Mouse (Mus musculus): Measurements from ENCODE around the gene Kxd1. TPM values are rescaled to one million over a fixed set of nuclear protein-coding genes. Genes with fewer than 3 reads are reported as not detected.

Gene Kxd1
- polyA plus RNA-seq, 1 experiment from 2014 or later, result 65.8 TPM

GRCm38 (mm10) chr8:70502540-70502939 lies 25.2 kb downstream of the Kxd1 start:
- Histone ChIP-seq H3K9ac (peak overlapping the region; percentile 57), H3K9me3 (no peaks in the 10 kb centered on the region), H3K27ac (replicated peaks) (no peak overlapping the region), H3K36me3 (peaks cover 20% of the 10 kb centered on the region), H3K4me1 (peaks cover 73% of the 10 kb centered on the region), H3K4me2 (peak overlapping the region; percentile 58), H3K4me3 (peak overlapping the region; percentile 29), H3K27me3 (replicated peaks) (peaks cover 66% of the 10 kb centered on the region)
- WGBS, result 34% methylated on average over 12 of the region's 12 CpGs
- no peak for ATAC-seq (ENCODE audit: extremely low read depth, insufficient number of reproducible peaks, low FRiP score, low TSS enrichment)

GRCm38 (mm10) chr8:70501820-70502529 lies 25.8 kb downstream of the Kxd1 start:
- Histone ChIP-seq H3K9ac (peak overlapping the region; percentile 57), H3K4me1 (peaks cover 67% of the 10 kb centered on the region), H3K36me3 (peaks cover 14% of the 10 kb centered on the region), H3K4me3 (peak overlapping the region; percentile 29), H3K27me3 (replicated peaks) (peaks cover 72% of the 10 kb centered on the region), H3K27ac (replicated peaks) (no peak overlapping the region), H3K4me2 (peak overlapping the region; percentile 58), H3K9me3 (no peaks in the 10 kb centered on the region)
- 12% methylated on average over 23 of the region's 23 CpGs for WGBS
- no peak for ATAC-seq (ENCODE audit: extremely low read depth, insufficient number of reproducible peaks, low FRiP score, low TSS enrichment)

GRCm38 (mm10) chr8:70500386-70501301 lies 27.1 kb downstream of the Kxd1 start:
- ATAC-seq (ENCODE audit: extremely low read depth, insufficient number of reproducible peaks, low FRiP score, low TSS enrichment), result peak; percentile 15; the same call in 1 of the 2 replicates
- Histone ChIP-seq H3K9me3 (no peaks in the 10 kb centered on the region), H3K4me2 (peak overlapping the region; percentile 46), H3K9ac (0 out of 2 replicates have a peak overlapping the region, but pooled peaks have one; percentile 1), H3K27ac (replicated peaks) (no peak overlapping the region), H3K36me3 (peaks cover 12% of the 10 kb centered on the region; the same call in 1 of the 2 replicates), H3K4me1 (peaks cover 59% of the 10 kb centered on the region), H3K27me3 (replicated peaks) (peaks cover 85% of the 10 kb centered on the region), H3K4me3 (peak overlapping the region; percentile 9; the same call in 1 of the 2 replicates)
- WGBS, result 6% methylated on average over 39 of the region's 39 CpGs

DNA sequence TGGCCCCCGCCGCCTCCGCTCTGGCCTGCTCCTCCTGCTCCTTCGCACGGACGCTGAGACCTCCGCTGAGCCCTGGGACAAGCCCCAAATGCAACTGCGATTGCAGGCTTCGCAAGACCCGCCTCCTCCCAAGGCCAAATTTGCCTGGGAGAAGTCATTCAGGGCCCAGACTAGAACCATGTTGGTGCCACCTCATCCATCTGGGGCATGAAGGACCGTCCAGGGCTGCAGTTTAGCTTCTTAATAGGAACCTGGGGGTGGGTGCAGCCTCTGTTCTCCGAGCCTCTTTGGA lies 32.0 kb downstream of the Kxd1 start:
- Histone ChIP-seq H3K36me3 (no peaks in the 10 kb centered on the region), H3K4me1 (peaks cover 52% of the 10 kb centered on the region), H3K9ac (peak overlapping the region; percentile 12; the same call in 1 of the 2 replicates), H3K27me3 (replicated peaks) (peaks cover 100% of the 10 kb centered on the region), H3K27ac (replicated peaks) (no peak overlapping the region), H3K4me2 (peak overlapping the region; percentile 4; the same call in 1 of the 2 replicates), H3K9me3 (no peaks in the 10 kb centered on the region), H3K4me3 (peak overlapping the region; percentile 3; the same call in 1 of the 2 replicates)
- ATAC-seq (ENCODE audit: extremely low read depth, insufficient number of reproducible peaks, low FRiP score, low TSS enrichment), result no peak
- 8% methylated on average over 12 of the region's 12 CpGs for WGBS

DNA sequence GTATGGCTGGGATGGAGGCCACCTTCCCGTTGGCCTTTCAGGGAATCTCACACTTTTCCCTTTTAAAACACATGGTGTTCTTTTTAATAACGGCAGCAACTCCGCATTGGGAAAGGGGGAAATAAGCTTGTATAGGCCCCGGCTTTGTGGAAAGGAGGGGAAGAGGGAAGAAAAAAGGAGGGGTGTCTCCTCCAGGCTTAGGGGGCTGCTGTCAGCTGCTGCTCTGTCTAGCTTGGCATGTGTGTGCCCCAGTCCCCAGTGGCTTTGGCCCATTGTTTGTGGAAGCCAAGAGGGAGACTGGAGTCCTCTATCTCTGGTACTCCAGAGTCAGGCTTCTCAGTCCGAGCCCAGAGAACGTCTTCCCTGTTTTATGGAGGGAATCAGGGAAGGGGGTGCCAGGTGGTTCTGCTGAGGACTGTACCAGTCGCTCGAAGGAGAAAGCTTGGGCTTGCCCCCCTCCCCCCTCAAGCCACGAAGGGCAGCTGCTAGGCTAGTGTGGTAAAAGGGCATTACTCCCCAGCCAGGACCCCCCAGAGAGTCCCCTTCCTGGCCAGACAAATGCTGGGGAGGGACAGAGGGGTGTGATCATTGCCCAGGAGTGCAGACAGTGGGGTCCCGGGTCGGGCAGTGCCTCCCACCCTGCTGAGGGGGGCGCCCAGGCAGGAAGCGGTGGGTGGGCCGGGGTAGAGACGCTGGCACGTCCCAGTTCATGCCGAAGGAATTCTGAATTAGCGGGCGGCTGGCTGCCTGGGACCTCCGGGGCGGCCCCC lies 32.6 kb downstream of the Kxd1 start:
- Histone ChIP-seq H3K4me2 (peak overlapping the region; percentile 4), H3K36me3 (no peaks in the 10 kb centered on the region), H3K27ac (replicated peaks) (no peak overlapping the region), H3K4me1 (peaks cover 51% of the 10 kb centered on the region), H3K9me3 (no peaks in the 10 kb centered on the region), H3K27me3 (replicated peaks) (peaks cover 100% of the 10 kb centered on the region), H3K4me3 (peak overlapping the region; percentile 3; the same call in 1 of the 2 replicates), H3K9ac (peak overlapping the region; percentile 12; the same call in 1 of the 2 replicates)
- no peak for ATAC-seq (ENCODE audit: extremely low read depth, insufficient number of reproducible peaks, low FRiP score, low TSS enrichment)
- WGBS, result 3% methylated on average over 21 of the region's 21 CpGs

DNA sequence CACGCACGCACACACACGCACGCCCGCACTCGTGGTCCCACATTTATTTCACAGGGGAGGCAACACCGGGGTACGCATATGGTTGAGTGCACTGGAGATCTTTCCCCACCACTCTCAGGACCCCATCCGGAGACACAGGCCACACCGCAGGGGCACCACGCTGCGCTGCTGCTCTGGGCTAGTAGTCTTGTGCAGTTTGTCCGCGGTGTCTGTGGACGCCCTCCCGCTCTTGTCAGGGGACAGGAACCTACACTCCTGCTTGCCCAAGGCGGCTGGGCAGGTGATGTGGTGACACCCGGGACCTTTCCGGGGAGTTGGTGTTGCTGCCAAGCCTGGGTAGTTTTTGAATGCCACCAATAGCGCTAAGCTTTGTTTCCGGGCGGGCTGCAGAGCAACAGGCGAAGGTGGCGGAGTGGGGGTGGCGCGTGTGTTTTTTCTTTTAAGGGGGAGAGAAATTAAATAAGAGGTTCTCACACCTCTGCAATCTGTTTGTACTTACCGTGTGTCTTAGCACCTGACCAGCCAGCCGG lies 33.3 kb downstream of the Kxd1 start:
- no peak for ATAC-seq (ENCODE audit: extremely low read depth, insufficient number of reproducible peaks, low FRiP score, low TSS enrichment)
- Histone ChIP-seq H3K9me3 (no peaks in the 10 kb centered on the region), H3K4me2 (peak overlapping the region; percentile 72; the same call in 1 of the 2 replicates), H3K27ac (replicated peaks) (no peak overlapping the region), H3K4me1 (peaks cover 50% of the 10 kb centered on the region), H3K9ac (no peak overlapping the region), H3K4me3 (peak overlapping the region; percentile 49), H3K27me3 (replicated peaks) (peaks cover 100% of the 10 kb centered on the region), H3K36me3 (no peaks in the 10 kb centered on the region)
- WGBS, result 4% methylated on average over 28 of the region's 28 CpGs

DNA sequence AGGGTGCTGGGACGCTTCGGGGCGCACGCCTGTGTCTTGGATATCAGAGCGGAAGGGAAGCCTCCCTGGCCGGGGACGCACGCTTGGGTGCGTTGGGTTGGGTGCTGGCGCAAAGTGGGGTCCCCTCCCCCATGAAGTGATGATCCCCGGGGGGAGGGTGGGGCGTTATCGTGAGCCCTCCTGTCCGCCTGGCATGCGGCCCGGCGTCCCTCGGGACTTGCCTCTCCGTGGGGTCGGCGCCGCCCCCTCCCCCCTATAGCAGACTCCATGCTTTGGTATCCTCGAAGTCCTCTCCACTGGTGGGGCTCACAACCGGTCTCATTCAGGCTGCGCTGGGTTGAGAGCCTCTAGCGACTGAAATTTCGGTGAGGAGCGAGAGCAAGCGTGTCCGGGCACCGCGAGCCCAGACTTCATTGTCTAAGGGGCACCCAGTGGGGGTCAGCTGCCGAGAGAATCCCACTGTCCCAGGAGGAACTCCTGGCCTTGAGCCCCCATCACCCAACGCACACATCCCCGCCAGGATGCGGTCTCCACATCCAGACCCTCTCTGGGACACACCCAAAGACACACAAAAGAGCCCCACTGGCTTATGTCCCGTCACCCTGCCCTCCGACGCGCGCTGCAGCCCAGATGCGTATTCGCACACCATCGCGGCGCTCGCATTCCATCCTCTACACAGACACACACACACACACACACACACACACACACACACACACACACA lies 33.9 kb downstream of the Kxd1 start:
- Histone ChIP-seq H3K4me1 (peaks cover 56% of the 10 kb centered on the region), H3K36me3 (no peaks in the 10 kb centered on the region), H3K4me2 (peak overlapping the region; percentile 72), H3K4me3 (peak overlapping the region; percentile 49), H3K27me3 (replicated peaks) (peaks cover 100% of the 10 kb centered on the region), H3K9me3 (no peaks in the 10 kb centered on the region), H3K27ac (replicated peaks) (no peak overlapping the region), H3K9ac (peak overlapping the region; percentile 70; the same call in 1 of the 2 replicates)
- 2% methylated on average over 46 of the region's 47 CpGs for WGBS
- no peak for ATAC-seq (ENCODE audit: extremely low read depth, insufficient number of reproducible peaks, low FRiP score, low TSS enrichment)

DNA sequence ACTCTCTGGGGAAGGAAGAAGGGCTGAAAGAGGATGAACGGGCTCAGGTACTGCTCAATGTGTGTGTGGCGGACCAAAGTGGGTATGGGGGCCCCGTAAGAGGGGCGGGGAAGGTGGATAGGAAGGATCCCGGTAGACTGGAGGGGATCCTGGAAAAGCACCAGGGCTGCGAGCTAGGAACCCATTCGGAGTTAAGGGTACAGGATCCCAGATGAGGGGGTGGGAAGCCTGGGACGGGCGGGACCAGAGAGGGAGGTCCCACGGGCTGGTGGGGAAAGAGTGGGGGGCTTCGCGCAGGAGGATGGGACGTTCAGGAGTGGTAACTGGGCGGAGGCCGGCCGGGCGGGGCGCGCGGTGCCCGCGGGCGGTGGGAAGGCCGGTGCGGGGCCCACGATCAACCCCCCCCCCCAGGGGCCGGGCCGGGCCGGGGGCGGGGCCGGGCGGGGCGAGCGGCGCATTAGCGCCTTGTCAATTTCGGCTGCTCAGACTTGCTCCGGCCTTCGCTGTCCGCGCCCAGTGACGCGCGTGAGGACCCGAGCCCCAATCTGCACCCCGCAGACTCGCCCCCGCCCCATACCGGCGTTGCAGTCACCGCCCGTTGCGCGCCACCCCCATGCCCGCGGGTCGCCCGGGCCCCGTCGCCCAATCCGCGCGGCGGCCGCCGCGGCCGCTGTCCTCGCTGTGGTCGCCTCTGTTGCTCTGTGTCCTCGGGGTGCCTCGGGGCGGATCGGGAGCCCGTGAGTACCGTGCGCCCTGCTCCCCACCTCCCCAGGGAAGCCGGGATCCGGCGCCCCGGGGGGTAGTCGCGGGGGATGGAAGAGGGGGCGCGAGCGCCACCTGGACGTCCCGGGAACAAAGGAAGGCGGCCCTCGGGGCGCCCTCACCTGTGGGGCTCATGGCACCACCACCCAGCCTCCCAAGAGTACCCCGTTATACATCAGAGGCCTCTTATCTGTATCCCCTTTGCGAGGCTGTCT lies 34.8 kb downstream of the Kxd1 start, which contains the start of gene Crlf1:
TSS of gene Crlf1 (plus strand) at position 495 of the 977 bp plus-strand sequence.
- under 1% methylated on average over 92 of the region's 93 CpGs for WGBS
- no peaks in the 10 kb centered on the region for H3K36me3 ChIP-seq
- H3K9ac ChIP-seq, result peak within 1 kb of the TSS; percentile 70
- H3K4me3 ChIP-seq, result peak within 1 kb of the TSS; percentile 49
- H3K27me3 ChIP-seq (replicated peaks), result peaks cover 100% of the 10 kb centered on the region
- H3K4me1 ChIP-seq, result peaks cover 62% of the 10 kb centered on the region
- no peaks in the 10 kb centered on the region for H3K9me3 ChIP-seq
- no peak within 1 kb of the TSS for H3K27ac ChIP-seq (replicated peaks)
- ATAC-seq (ENCODE audit: extremely low read depth, insufficient number of reproducible peaks, low FRiP score, low TSS enrichment), result no peak
- H3K4me2 ChIP-seq, result peak within 1 kb of the TSS; percentile 72

- Histone ChIP-seq H3K27me3 (replicated peaks) (peaks cover 100% of the 10 kb centered on the region), H3K9me3 (no peaks in the 10 kb centered on the region), H3K27ac (replicated peaks) (no peak overlapping the region), H3K36me3 (no peaks in the 10 kb centered on the region), H3K4me3 (no peak overlapping the region), H3K9ac (no peak overlapping the region), H3K4me1 (peaks cover 71% of the 10 kb centered on the region), H3K4me2 (no peak overlapping the region)
- WGBS, result 4% methylated on average over 20 of the region's 20 CpGs
- no peak for ATAC-seq (ENCODE audit: extremely low read depth, insufficient number of reproducible peaks, low FRiP score, low TSS enrichment)
Measured at GRCm38 (mm10) chr8:70490880-70491495, 36.8 kb downstream of the Kxd1 start.

Measured in heart, embryonic 13.5 days (tissue).